Mouse (Mus musculus): ENCODE measurements around the gene Farsb. TPM values are rescaled to one million over a fixed set of nuclear protein-coding genes. Genes with fewer than 3 reads are reported as not detected.

Farsb gene
- polyA plus RNA-seq, 1 experiment from 2014 or later = 120 TPM

- H3K4me3 ChIP-seq = no peak overlapping the region
- H3K27ac ChIP-seq = no peak overlapping the region
- 0 out of 2 replicates have a peak, but pooled peaks cover 2% of the 10 kb centered on the region for H3K27me3 ChIP-seq
- H3K9me3 ChIP-seq (replicated peaks) = no peaks in the 10 kb centered on the region
- peaks cover 4% of the 10 kb centered on the region for H3K36me3 ChIP-seq
- no peak for ATAC-seq (ENCODE audit: low FRiP score)
- H3K4me2 ChIP-seq (replicated peaks) = no peak overlapping the region
- peaks cover 11% of the 10 kb centered on the region for H3K4me1 ChIP-seq
- 81% methylated on average over 3 of the region's 3 CpGs for WGBS
- no peak overlapping the region for H3K9ac ChIP-seq
Observed at GRCm38 (mm10) chr1:78426841-78427240, 61.9 kb downstream of the Farsb start.

- WGBS = 83% methylated on average over 7 of the region's 7 CpGs
- Histone ChIP-seq H3K9me3 (replicated peaks) (no peaks in the 10 kb centered on the region), H3K27me3 (0 out of 2 replicates have a peak, but pooled peaks cover 2% of the 10 kb centered on the region), H3K4me1 (peaks cover 11% of the 10 kb centered on the region), H3K36me3 (peaks cover 4% of the 10 kb centered on the region), H3K4me3 (no peak overlapping the region), H3K27ac (peak overlapping the region; percentile 40; the same call in 1 of the 2 replicates), H3K9ac (no peak overlapping the region), H3K4me2 (replicated peaks) (no peak overlapping the region)
- no peak for ATAC-seq (ENCODE audit: low FRiP score)
Observed at GRCm38 (mm10) chr1:78425793-78426700, 62.6 kb downstream of the Farsb start.

DNA sequence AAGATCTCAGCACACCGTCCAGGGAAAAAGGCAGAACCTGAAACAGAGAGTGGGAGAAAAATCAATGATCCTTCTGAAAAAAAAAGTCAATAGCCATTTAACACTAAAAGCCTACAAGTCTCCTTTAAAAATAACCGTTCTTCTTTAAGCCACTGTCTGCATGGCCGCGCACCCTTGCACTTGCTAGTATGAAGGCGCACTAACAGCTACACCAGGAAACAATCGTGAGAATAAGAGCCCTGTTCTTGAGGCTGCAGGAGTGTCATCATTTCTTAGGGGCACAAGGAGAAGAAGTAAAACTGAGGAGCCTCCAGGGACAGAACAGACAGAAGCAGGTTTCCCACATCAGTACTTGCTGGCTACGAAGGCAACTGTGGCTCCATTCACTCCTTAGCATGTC lies 63.4 kb downstream of the Farsb start:
- ATAC-seq (ENCODE audit: low FRiP score) = no peak
- H3K27ac ChIP-seq = no peak overlapping the region

DNA sequence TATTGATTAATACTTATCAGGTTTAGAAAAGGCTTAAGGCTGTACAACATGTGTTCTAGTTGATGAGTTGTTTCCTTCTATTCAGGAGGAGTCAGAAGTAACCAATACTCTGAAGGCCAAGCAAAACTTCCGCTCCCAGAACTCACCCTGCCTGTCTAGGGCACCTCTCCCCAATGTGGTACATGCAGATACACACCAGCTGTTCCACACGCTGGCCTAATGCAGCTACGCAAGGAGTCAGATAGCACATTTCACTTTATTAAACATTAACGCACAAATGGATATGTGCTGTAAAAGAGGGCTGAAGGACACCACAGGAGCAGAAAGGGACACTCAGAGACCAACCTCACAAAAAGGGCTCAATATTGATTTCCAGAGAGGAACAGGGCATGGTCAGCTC lies 63.8 kb downstream of the Farsb start:
- WGBS = 89% methylated on average over 4 of the region's 4 CpGs
- Histone ChIP-seq H3K9me3 (replicated peaks) (no peaks in the 10 kb centered on the region), H3K4me1 (peaks cover 11% of the 10 kb centered on the region), H3K4me2 (replicated peaks) (no peak overlapping the region), H3K9ac (no peak overlapping the region), H3K27ac (no peak overlapping the region), H3K27me3 (0 out of 2 replicates have a peak, but pooled peaks cover 2% of the 10 kb centered on the region), H3K4me3 (no peak overlapping the region), H3K36me3 (peaks cover 4% of the 10 kb centered on the region)
- no peak for ATAC-seq (ENCODE audit: low FRiP score)

More for the DNA sequence above, 63.4 kb downstream of the Farsb start:
- peaks cover 11% of the 10 kb centered on the region for H3K4me1 ChIP-seq
- WGBS = 88% methylated on average over 7 of the region's 7 CpGs
- 0 out of 2 replicates have a peak, but pooled peaks cover 2% of the 10 kb centered on the region for H3K27me3 ChIP-seq
- peaks cover 4% of the 10 kb centered on the region for H3K36me3 ChIP-seq
- H3K4me3 ChIP-seq = no peak overlapping the region
- no peak overlapping the region for H3K9ac ChIP-seq
- H3K4me2 ChIP-seq (replicated peaks) = no peak overlapping the region
- no peaks in the 10 kb centered on the region for H3K9me3 ChIP-seq (replicated peaks)

DNA sequence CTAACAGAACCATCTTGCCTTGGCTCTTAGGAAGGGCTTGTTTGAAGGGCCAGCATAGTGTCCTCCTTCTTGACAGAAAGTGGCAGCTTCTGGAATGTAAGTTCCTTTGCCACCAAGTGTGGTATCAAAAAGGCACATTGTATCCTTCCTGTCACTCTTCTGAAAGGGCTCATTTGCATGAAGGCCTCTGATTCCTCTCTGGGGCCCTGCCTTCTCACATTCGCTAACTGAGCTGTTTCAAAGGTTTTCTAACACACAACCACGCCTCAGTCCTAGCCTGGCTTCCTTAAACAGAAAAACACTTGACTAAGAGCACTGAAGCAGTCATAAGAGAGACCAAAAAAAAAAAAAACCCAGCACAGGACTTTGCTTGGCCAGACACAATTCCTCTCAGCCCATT lies 66.1 kb downstream of the Farsb start:
- no peaks in the 10 kb centered on the region for H3K9me3 ChIP-seq (replicated peaks)
- WGBS = 49% methylated on average over 2 of the region's 2 CpGs
- H3K4me3 ChIP-seq = no peak overlapping the region
- H3K9ac ChIP-seq = no peak overlapping the region
- no peak for ATAC-seq (ENCODE audit: low FRiP score)
- H3K4me2 ChIP-seq (replicated peaks) = no peak overlapping the region
- peaks cover 6% of the 10 kb centered on the region for H3K36me3 ChIP-seq
- H3K27me3 ChIP-seq = no peaks in the 10 kb centered on the region
- no peak overlapping the region for H3K27ac ChIP-seq
- peaks cover 11% of the 10 kb centered on the region for H3K4me1 ChIP-seq

DNA sequence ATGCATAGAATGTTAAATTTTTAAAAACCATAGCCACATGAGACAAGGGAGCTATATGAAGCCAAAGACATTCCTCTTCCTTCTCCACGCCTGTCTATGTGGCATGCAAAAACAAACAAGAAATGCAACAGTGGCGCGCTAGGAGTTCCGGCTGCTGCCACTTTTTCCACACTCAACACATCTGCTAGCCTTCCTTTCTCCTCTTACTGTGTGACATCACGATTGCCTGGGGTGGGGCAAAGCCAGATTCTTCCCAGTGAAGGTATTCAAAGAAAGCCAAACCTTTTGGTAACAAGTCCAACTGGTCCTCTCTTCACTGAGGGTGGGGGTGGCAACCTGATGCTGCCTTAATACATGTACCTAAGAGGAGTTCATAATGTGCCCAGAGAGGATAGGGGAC lies 66.9 kb downstream of the Farsb start:
- Histone ChIP-seq H3K4me3 (no peak overlapping the region), H3K27ac (no peak overlapping the region), H3K27me3 (no peaks in the 10 kb centered on the region), H3K4me2 (replicated peaks) (no peak overlapping the region), H3K36me3 (peaks cover 11% of the 10 kb centered on the region), H3K9me3 (replicated peaks) (no peaks in the 10 kb centered on the region), H3K4me1 (peaks cover 11% of the 10 kb centered on the region), H3K9ac (no peak overlapping the region)
- ATAC-seq (ENCODE audit: low FRiP score) = no peak
- WGBS = 85% methylated on average over 5 of the region's 5 CpGs

- no peak for ATAC-seq (ENCODE audit: low FRiP score)
- no peak overlapping the region for H3K9ac ChIP-seq
- no peak overlapping the region for H3K27ac ChIP-seq
- no peak overlapping the region for H3K4me3 ChIP-seq
- 92% methylated on average over 6 of the region's 6 CpGs for WGBS
- no peak overlapping the region for H3K4me2 ChIP-seq (replicated peaks)
- H3K36me3 ChIP-seq = peaks cover 11% of the 10 kb centered on the region
- peaks cover 11% of the 10 kb centered on the region for H3K4me1 ChIP-seq
- H3K9me3 ChIP-seq (replicated peaks) = no peaks in the 10 kb centered on the region
- H3K27me3 ChIP-seq = no peaks in the 10 kb centered on the region
Observed at GRCm38 (mm10) chr1:78420271-78420670, 68.4 kb downstream of the Farsb start.

DNA sequence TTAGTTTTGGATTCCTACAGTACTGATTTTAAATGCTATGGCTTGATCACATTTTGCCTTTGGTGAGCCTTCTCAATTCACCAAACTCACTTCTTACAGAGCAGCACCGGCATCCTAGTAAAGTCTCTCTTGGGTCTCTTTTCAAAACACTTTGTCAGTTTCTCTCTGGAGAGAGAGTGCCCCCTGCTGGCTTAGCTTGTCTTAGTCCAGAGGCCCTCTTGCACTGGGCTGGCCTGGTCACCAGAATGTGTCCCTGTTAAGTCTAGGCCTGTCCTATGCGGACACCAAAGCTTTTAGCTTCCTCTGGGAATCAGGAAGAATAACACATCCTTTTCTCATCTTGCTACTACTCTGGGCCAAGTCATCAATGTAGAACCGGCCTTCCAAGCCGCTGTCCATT lies 69.1 kb downstream of the Farsb start:
- Histone ChIP-seq H3K36me3 (peaks cover 7% of the 10 kb centered on the region; the same call in 1 of the 2 replicates), H3K9ac (no peak overlapping the region), H3K9me3 (replicated peaks) (no peaks in the 10 kb centered on the region), H3K27ac (no peak overlapping the region), H3K27me3 (no peaks in the 10 kb centered on the region), H3K4me2 (replicated peaks) (no peak overlapping the region), H3K4me1 (peaks cover 11% of the 10 kb centered on the region), H3K4me3 (no peak overlapping the region)
- WGBS = 46% methylated on average over 4 of the region's 4 CpGs
- ATAC-seq (ENCODE audit: low FRiP score) = peak; percentile 56; the same call in 1 of the 2 replicates

- no peak overlapping the region for H3K4me3 ChIP-seq
- H3K4me2 ChIP-seq (replicated peaks) = no peak overlapping the region
- WGBS = 95% methylated on average over 9 of the region's 9 CpGs
Observed at GRCm38 (mm10) chr1:78417154-78417911, 71.4 kb downstream of the Farsb start.

DNA sequence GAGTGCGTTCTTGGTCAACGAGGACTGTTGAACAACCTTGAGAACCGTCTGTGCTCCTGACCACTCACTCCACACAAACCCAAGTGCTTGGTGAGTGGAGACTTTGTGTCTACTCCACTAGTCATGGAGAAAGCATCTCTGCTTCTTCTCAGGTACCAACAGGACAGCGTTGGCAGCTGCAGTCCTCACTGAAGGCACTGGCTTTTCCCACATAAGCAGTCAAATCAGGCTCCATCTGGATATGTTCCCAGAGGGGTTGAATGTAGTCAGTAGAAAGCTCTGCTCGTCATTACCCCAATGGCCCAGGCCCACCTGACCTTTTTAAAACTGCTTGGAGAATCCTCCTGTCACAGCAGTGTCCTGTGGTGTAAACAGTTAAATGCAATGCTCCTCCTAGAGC lies 74.3 kb downstream of the Farsb start:
- H3K27ac ChIP-seq = no peak overlapping the region
- WGBS = 87% methylated on average over 5 of the region's 5 CpGs

More at GRCm38 (mm10) chr1:78417154-78417911, 71.4 kb downstream of the Farsb start:
- Histone ChIP-seq H3K9me3 (replicated peaks) (no peaks in the 10 kb centered on the region), H3K36me3 (peaks cover 7% of the 10 kb centered on the region; the same call in 1 of the 2 replicates), H3K9ac (no peak overlapping the region), H3K4me1 (peaks cover 1% of the 10 kb centered on the region; the same call in 1 of the 2 replicates), H3K27ac (no peak overlapping the region), H3K27me3 (no peaks in the 10 kb centered on the region)
- no peak for ATAC-seq (ENCODE audit: low FRiP score)

DNA sequence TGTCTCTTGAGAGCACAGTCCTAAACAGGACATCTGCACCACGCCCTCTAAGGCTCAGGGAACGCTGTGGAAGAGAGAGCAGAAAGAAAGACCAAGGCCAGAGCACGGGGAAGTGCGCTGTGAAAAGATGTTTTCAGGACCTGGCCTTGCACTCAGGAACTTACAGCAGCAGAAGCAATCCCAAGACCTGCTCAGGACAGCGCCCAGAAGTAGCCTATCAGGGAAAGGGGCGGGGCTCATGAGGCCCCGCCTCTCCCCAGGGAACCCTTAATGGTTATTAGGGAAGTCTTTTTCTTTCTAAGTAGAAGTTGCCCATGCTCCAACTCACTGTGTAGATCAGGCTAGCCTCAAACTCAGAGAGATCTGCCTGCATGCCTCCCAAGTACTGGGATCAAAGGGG lies 76.0 kb downstream of the Farsb start:
- WGBS = 32% methylated on average over 7 of the region's 7 CpGs

More for the DNA sequence above, 74.3 kb downstream of the Farsb start:
- Histone ChIP-seq H3K4me2 (replicated peaks) (no peak overlapping the region), H3K27me3 (no peaks in the 10 kb centered on the region), H3K9me3 (replicated peaks) (no peaks in the 10 kb centered on the region), H3K36me3 (peaks cover 7% of the 10 kb centered on the region; the same call in 1 of the 2 replicates), H3K9ac (no peak overlapping the region), H3K4me3 (no peak overlapping the region), H3K4me1 (no peaks in the 10 kb centered on the region; the same call in 1 of the 2 replicates)
- ATAC-seq (ENCODE audit: low FRiP score) = no peak

DNA sequence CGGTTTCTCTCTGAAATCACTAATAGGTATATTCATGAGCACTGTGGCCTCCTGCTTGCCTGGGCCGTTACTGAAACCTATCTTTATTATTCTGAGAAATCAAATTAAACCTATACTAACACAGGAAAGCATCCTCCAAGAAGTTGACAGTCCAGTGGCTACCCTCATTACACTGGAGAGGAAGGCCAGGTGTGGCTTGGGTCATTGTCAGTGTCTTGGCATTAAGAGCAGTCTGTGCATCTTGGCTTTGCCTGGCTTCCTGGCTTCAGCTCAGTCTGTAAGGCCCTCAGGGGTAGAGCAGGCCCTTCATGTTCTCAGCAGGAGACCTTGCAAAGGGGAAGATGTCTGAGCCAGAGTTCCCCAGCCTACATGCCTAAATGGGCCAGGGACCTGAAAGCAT lies 79.3 kb downstream of the Farsb start:
- WGBS = 91% methylated on average over 2 of the region's 2 CpGs

More for the DNA sequence above, 76.0 kb downstream of the Farsb start:
- ATAC-seq (ENCODE audit: low FRiP score) = no peak
- Histone ChIP-seq H3K9ac (no peak overlapping the region), H3K27ac (no peak overlapping the region), H3K4me3 (no peak overlapping the region), H3K9me3 (replicated peaks) (no peaks in the 10 kb centered on the region), H3K4me2 (replicated peaks) (no peak overlapping the region), H3K36me3 (peaks cover 6% of the 10 kb centered on the region; the same call in 1 of the 2 replicates), H3K27me3 (no peaks in the 10 kb centered on the region), H3K4me1 (no peaks in the 10 kb centered on the region; the same call in 1 of the 2 replicates)

More for the DNA sequence above, 79.3 kb downstream of the Farsb start:
- ATAC-seq (ENCODE audit: low FRiP score) = no peak
- Histone ChIP-seq H3K36me3 (no peaks in the 10 kb centered on the region), H3K4me1 (no peaks in the 10 kb centered on the region; the same call in 1 of the 2 replicates), H3K27ac (no peak overlapping the region), H3K4me3 (no peak overlapping the region), H3K9ac (no peak overlapping the region), H3K9me3 (replicated peaks) (no peaks in the 10 kb centered on the region), H3K4me2 (replicated peaks) (no peak overlapping the region), H3K27me3 (no peaks in the 10 kb centered on the region)
